Mouse (Mus musculus): ENCODE data around the gene Prss40.
A peak's percentile ranks its signal among the peaks of the same experiment; 100 is the strongest.

The Prss40 gene

DNA sequence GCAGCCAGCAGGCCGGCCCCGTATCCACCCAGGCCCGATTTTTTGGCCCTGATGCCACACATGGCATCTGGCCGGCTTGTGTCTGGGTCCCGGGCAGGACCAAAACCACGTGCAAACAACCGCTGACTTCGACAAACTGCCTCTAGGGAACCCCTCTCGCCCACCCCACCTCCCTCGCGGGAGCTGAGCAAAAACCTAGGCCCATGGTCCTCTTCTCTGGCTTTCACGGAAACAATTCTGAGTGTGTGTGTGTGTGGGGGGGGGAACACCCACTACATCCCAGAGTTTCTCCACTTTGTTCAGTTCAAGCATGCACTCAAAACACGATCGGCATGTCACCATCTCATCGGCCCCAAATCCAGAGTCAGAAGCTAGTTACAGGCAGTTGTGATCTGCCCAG lies at the start of gene Prss40:
Gene Prss40, minus strand, starts transcription at position 101 of the 400 bp plus-strand sequence.
- H3K27me3 ChIP-seq (ENCODE audit: control insufficient read depth, insufficient read depth, low read length, poor library complexity, severe bottlenecking): no peaks in the 10 kb centered on the region
- DNase-seq (ENCODE audit: low read depth, low spot score): no peak

DNA sequence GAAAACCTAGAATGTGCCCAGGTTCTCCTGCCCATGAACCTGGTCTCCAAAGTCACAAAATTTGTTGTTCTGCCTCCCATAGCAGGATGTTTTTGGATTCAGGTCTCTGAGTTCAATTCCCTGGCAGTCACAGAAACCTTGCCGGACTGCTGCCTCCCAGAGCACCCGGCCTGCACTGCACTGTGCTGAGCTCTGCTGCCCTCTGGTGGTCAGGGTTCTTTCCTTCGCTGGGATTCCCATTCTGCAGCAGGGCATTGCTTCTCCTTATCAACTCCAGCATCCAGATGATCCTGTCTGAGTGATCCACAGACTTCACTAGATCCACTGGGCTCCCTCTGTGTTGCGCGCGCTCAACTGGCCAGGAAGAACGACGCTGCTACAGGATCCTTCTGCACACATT lies 41.6 kb upstream of the Prss40 start:
- DNase-seq (ENCODE audit: low read depth, low spot score): peak; percentile 86
- Histone ChIP-seq H3K27me3 (ENCODE audit: control insufficient read depth, insufficient read depth, low read length, poor library complexity, severe bottlenecking) (no peaks in the 10 kb centered on the region), H3K36me3 (ENCODE audit: control insufficient read depth, insufficient read depth, low read length, poor library complexity, severe bottlenecking) (no peaks in the 10 kb centered on the region)

More for the DNA sequence above, at the start of gene Prss40:
- no peaks in the 10 kb centered on the region for H3K36me3 ChIP-seq (ENCODE audit: control insufficient read depth, insufficient read depth, low read length, poor library complexity, severe bottlenecking)

GRCm38 (mm10) chr1:34601323-34602047 lies 40.7 kb upstream of the Prss40 start:
- no peak for DNase-seq (ENCODE audit: low read depth, low spot score)
- H3K36me3 ChIP-seq (ENCODE audit: control insufficient read depth, insufficient read depth, low read length, poor library complexity, severe bottlenecking): no peaks in the 10 kb centered on the region
- no peaks in the 10 kb centered on the region for H3K27me3 ChIP-seq (ENCODE audit: control insufficient read depth, insufficient read depth, low read length, poor library complexity, severe bottlenecking)

GRCm38 (mm10) chr1:34600000-34600399 lies 39.3 kb upstream of the Prss40 start:
- Histone ChIP-seq H3K36me3 (ENCODE audit: control insufficient read depth, insufficient read depth, low read length, poor library complexity, severe bottlenecking) (no peaks in the 10 kb centered on the region), H3K27me3 (ENCODE audit: control insufficient read depth, insufficient read depth, low read length, poor library complexity, severe bottlenecking) (no peaks in the 10 kb centered on the region)
- DNase-seq (ENCODE audit: low read depth, low spot score): no peak

DNA sequence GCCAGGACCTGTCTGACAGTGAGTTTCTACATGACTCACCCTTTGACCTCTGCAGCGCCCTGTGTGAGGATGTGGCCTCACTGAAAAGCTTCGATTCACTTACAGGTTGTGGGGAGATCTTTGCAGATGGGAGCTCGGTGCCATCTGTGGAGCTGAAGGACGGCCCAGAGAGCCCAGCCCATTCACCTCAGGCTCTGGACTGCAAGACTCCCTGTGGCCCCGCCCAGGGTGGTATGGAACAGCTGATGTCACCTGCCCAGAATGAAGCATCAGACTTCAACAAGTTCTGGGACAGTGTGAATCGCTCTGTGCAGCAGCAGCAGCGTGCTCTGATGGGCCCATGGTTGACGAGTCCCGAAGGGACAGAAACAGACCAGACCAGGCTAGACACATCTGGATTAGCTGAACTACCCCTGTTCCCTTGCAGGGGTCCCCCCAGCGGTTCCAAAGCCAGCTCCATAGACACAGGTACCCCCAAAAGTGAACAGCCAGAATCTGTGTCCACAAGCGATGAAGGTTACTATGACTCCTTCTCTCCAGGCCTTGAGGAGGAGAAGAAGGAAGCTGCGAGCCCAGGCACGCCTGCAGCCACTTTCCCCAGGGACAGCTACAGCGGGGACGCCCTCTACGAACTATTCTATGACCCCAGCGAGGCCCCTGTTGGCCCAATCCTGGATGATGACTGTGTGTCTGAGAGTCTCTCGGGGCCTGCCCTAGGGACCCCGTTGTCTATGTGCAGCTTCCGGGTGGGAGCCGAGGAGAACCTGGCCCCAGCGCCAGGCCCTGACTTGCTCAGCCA lies 26.8 kb upstream of the Prss40 start:
- Histone ChIP-seq H3K27me3 (ENCODE audit: control insufficient read depth, insufficient read depth, low read length, poor library complexity, severe bottlenecking) (no peaks in the 10 kb centered on the region), H3K36me3 (ENCODE audit: control insufficient read depth, insufficient read depth, low read length, poor library complexity, severe bottlenecking) (no peaks in the 10 kb centered on the region)
- no peak for DNase-seq (ENCODE audit: low read depth, low spot score)

- no peak for DNase-seq (ENCODE audit: low read depth, low spot score)
- Histone ChIP-seq H3K27me3 (ENCODE audit: control insufficient read depth, insufficient read depth, low read length, poor library complexity, severe bottlenecking) (no peaks in the 10 kb centered on the region), H3K36me3 (ENCODE audit: control insufficient read depth, insufficient read depth, low read length, poor library complexity, severe bottlenecking) (no peaks in the 10 kb centered on the region)
Observed at GRCm38 (mm10) chr1:34584736-34585135, 24.0 kb upstream of the Prss40 start.

DNA sequence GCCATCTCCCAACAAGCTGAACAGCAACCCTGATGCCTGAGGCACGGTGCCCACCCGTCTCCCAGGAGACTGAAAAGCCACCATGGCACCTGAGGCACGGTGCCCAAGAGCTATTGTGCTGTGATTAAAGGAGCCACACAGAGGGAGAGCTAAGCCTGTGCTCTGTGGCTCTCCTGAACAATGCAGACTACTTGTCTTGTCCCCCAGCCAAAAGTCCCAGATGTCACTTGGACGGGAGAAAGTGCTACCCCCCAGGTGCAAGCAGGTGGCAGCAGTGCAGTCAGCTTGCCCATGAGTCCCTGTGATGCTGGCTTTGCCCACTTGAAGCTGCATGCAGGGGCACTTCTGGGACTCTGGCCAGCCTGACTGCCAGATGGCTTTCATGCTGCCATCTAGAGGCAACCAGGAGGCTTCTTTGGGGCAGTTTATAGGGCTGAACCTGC lies 23.1 kb upstream of the Prss40 start:
- no peaks in the 10 kb centered on the region for H3K27me3 ChIP-seq (ENCODE audit: control insufficient read depth, insufficient read depth, low read length, poor library complexity, severe bottlenecking)
- H3K36me3 ChIP-seq (ENCODE audit: control insufficient read depth, insufficient read depth, low read length, poor library complexity, severe bottlenecking): no peaks in the 10 kb centered on the region
- DNase-seq (ENCODE audit: low read depth, low spot score): peak; percentile 23

- no peaks in the 10 kb centered on the region for H3K36me3 ChIP-seq (ENCODE audit: control insufficient read depth, insufficient read depth, low read length, poor library complexity, severe bottlenecking)
- H3K27me3 ChIP-seq (ENCODE audit: control insufficient read depth, insufficient read depth, low read length, poor library complexity, severe bottlenecking): no peaks in the 10 kb centered on the region
- no peak for DNase-seq (ENCODE audit: low read depth, low spot score)
Observed at GRCm38 (mm10) chr1:34582218-34582617, 21.5 kb upstream of the Prss40 start.

DNA sequence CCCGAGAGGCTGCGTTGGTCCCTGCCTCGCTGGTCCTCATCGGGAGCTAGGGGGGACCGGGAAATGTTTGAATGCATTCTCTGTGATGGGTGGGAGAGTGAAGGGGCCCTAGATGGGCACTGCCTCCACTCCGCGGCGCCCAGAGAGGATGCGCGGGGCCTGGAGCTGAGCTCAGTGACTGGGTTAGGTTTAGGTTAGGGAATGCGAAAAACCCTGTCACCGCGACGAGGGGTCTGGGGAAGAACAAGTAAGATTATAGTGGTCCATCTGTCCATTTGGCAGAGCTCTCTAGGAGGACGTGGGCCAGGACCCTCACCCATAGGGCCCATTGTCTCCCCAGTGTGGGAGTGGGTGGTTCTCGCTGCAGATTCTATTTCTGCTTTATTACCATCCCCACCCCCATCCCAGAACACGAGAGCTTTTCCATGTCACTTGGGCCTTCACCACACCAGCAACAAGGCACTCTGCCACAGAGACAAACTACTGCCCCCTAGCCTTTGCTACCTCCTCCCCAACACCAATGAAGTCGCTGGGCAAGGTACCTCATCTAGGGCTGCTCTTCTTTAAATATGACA lies 19.1 kb upstream of the Prss40 start:
- no peaks in the 10 kb centered on the region for H3K36me3 ChIP-seq (ENCODE audit: control insufficient read depth, insufficient read depth, low read length, poor library complexity, severe bottlenecking)
- H3K27me3 ChIP-seq (ENCODE audit: control insufficient read depth, insufficient read depth, low read length, poor library complexity, severe bottlenecking): no peaks in the 10 kb centered on the region
- no peak for DNase-seq (ENCODE audit: low read depth, low spot score)

- no peaks in the 10 kb centered on the region for H3K36me3 ChIP-seq (ENCODE audit: control insufficient read depth, insufficient read depth, low read length, poor library complexity, severe bottlenecking)
- DNase-seq (ENCODE audit: low read depth, low spot score): peak; percentile 51
- no peaks in the 10 kb centered on the region for H3K27me3 ChIP-seq (ENCODE audit: control insufficient read depth, insufficient read depth, low read length, poor library complexity, severe bottlenecking)
Observed at GRCm38 (mm10) chr1:34578851-34579781, 18.4 kb upstream of the Prss40 start, which contains the start of gene Amer3. Amer3 (plus strand) TSS chr1:34579657.

- Histone ChIP-seq H3K36me3 (ENCODE audit: control insufficient read depth, insufficient read depth, low read length, poor library complexity, severe bottlenecking) (no peaks in the 10 kb centered on the region), H3K27me3 (ENCODE audit: control insufficient read depth, insufficient read depth, low read length, poor library complexity, severe bottlenecking) (no peaks in the 10 kb centered on the region)
- peak; percentile 8 for DNase-seq (ENCODE audit: low read depth, low spot score)
Observed at GRCm38 (mm10) chr1:34573221-34573620, 12.5 kb upstream of the Prss40 start.

- no peak for DNase-seq (ENCODE audit: low read depth, low spot score)
- no peaks in the 10 kb centered on the region for H3K36me3 ChIP-seq (ENCODE audit: control insufficient read depth, insufficient read depth, low read length, poor library complexity, severe bottlenecking)
- H3K27me3 ChIP-seq (ENCODE audit: control insufficient read depth, insufficient read depth, low read length, poor library complexity, severe bottlenecking): no peaks in the 10 kb centered on the region
Observed at GRCm38 (mm10) chr1:34571431-34571830, 10.7 kb upstream of the Prss40 start.

DNA sequence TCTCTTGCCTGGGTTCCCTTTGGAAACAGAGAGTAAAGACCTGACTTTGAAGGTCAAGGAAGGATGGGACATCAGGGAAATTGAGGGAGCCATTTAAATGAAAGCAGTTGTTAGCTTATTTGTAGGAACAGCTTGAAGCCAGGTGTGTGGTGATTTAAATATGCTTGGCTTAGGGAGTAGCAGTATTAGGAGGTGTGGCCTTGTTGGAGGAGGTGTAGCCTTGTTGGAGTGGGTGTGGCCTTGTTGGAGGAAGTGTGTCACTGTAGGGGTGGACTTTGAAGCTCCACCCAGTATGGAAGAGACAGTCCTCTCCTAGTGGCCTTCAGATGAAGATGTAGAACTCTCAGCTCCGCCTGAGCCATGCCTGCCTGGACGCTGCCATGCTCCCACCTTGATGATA lies 9.1 kb upstream of the Prss40 start:
- H3K36me3 ChIP-seq (ENCODE audit: control insufficient read depth, insufficient read depth, low read length, poor library complexity, severe bottlenecking): no peaks in the 10 kb centered on the region
- H3K27me3 ChIP-seq (ENCODE audit: control insufficient read depth, insufficient read depth, low read length, poor library complexity, severe bottlenecking): no peaks in the 10 kb centered on the region
- no peak for DNase-seq (ENCODE audit: low read depth, low spot score)

DNA sequence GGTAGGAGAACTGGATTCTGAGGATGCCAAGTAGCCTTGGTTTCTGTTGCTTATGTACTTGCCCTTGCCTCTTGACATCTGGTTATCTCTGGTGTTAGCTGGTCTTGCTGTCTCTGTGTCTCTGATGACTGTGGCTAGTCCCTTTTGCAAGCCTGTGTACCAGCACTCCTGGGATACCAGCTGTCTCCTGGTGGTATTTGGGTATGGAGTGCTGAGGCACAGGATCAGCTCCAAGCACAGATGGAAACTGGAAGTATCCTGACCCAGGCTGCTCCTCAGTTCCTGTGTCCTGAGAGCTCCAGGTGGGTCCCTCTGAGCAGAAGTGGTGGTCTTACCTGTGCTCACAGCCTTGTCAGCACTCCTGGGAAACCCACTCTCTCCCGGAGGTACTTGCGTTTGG lies 7.4 kb upstream of the Prss40 start:
- no peaks in the 10 kb centered on the region for H3K36me3 ChIP-seq (ENCODE audit: control insufficient read depth, insufficient read depth, low read length, poor library complexity, severe bottlenecking)
- DNase-seq (ENCODE audit: low read depth, low spot score): no peak
- no peaks in the 10 kb centered on the region for H3K27me3 ChIP-seq (ENCODE audit: control insufficient read depth, insufficient read depth, low read length, poor library complexity, severe bottlenecking)

All from splenic B cell, adult 2 months (primary cell).